Mouse (Mus musculus): ENCODE results near the gene Nrarp.

The Nrarp gene

GRCm38 (mm10) chr2:25180478-25180903 is at the start of gene Nrarp:
Gene Nrarp, plus strand, starts transcription at chr2:25180758.
- peak; percentile 96 for DNase-seq (ENCODE audit: extremely low spot score)

GRCm38 (mm10) chr2:25131601-25132000 is 49.0 kb upstream of the Nrarp start:
- DNase-seq (ENCODE audit: extremely low spot score) = no peak

GRCm38 (mm10) chr2:25137832-25138231 is 42.7 kb upstream of the Nrarp start:
- DNase-seq (ENCODE audit: extremely low spot score) = no peak

- DNase-seq (ENCODE audit: extremely low spot score) = no peak
Observed at GRCm38 (mm10) chr2:25141185-25141584, 39.4 kb upstream of the Nrarp start.

DNA sequence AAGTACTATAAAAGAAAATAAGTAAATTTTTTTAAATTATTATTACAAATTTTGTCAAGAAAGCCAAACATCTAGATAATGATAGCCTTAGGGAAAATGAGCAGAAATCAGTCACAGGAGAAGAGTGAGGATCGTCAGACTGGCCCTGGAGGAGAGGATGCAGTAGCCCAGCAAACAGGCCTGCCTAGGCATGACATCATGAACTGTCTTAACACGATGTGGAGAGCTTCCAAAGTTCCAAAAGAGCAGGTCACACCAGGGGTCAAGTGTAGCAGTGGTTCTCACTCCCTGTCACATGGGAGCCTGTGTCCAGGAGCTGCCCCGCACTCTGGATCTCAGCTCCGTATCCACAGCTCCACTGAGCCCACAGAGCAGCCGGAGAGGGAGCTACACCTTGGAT is 38.6 kb upstream of the Nrarp start:
- no peak for DNase-seq (ENCODE audit: extremely low spot score)

GRCm38 (mm10) chr2:25145346-25145745 is 35.2 kb upstream of the Nrarp start:
- DNase-seq (ENCODE audit: extremely low spot score) = no peak

DNA sequence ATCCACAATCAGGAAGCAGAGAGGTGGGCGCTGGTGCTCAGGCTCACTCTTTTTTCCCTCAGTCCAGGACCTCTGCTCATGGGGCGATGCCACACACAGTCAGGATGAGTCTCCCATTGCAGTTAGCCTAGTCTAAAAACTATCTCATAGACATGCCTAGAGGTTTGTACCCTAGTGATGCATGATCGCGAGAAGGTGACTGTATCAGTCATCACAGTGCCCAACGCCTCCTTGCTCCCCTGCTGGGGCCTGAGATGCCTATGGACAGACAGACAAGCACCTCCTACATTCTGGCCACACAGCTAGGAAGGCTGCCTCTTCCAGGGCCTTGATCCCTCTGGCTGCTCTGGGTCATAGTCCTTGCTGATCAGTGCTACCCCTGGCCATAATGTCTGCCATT is 33.2 kb upstream of the Nrarp start:
- DNase-seq (ENCODE audit: extremely low spot score) = no peak

DNA sequence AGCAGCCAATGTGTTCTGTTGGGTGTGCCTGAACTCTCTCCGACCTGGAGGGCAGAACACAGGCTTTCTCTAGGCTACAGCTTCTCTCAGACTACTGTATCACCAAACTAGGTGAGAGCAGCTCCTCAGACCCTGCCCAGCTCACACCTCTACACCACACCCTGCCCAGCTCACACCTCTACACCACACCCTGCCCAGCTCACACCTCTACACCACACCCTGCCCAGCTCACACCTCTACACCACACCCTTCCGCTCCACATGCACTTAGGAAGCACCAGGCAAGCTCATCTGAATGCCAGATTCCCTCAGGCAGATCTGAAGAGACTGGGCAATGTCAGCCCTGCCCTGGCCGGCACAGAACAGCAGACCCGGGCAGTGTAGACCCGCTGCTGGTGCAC is 32.7 kb upstream of the Nrarp start:
- DNase-seq (ENCODE audit: extremely low spot score) = no peak

GRCm38 (mm10) chr2:25149643-25150042 is 30.9 kb upstream of the Nrarp start:
- DNase-seq (ENCODE audit: extremely low spot score) = no peak

GRCm38 (mm10) chr2:25151280-25151956 is 29.1 kb upstream of the Nrarp start:
- DNase-seq (ENCODE audit: extremely low spot score) = no peak

DNA sequence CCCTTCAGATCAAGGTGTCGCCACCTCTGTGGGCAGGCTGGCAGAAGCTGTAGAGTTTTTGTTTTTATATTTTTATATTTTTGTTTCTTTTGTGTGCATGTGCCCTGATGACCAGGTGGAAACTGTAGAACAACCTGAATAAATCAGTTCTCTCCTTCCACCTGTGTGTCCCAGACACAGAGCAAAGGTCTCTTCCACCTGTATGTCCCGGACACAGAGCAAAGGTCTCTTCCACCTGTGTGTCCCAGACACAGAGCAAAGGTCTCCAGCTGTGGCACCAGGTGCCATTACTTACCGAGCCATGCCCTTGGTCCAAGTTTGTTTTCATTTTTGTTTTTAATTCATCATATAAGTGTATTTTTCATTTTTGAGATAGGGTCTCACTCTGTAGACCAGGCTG is 24.4 kb upstream of the Nrarp start:
- no peak for DNase-seq (ENCODE audit: extremely low spot score)

DNA sequence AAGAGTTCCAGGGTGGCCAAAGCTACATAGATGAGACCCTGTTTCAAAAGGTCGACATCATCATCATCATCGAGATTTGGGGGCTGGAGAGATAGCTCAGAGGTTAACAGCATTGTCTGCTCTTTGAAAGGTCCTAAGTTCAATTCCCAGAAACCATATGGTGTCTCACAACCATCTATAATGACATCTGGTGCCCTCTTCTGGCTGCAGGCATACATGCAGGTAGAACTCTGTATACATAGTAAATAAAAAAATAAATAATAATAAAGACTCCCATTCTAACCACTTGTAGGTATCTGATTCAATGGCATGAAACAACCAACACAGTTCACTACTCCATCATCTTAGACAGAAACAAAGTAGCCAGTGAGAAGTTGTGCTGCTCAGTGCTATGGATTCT is 23.6 kb upstream of the Nrarp start:
- DNase-seq (ENCODE audit: extremely low spot score) = no peak

- DNase-seq (ENCODE audit: extremely low spot score) = no peak
Observed at GRCm38 (mm10) chr2:25157655-25158054, 22.9 kb upstream of the Nrarp start.

DNA sequence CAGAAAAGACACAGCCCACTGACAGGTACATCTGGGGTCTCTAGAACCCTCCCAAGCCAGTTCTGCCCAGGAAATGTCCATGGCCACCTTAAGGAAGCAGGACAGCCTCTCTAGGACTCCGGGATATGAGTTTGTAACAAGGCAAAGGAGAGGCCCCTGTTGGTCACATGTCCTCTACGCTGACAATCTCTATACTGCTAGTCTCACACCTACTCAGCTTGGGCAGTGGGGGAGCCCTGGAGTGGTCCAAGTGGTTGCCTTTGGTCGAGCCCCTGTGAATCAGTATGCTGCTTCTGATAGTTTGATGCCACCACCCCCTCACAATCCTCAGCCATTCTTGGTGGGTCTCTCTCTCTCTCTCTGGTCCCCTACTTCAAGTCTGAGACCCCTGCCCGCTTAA is 13.1 kb upstream of the Nrarp start:
- no peak for DNase-seq (ENCODE audit: extremely low spot score)

- peak; percentile 88 for DNase-seq (ENCODE audit: extremely low spot score)
Observed at GRCm38 (mm10) chr2:25167919-25168664, 12.5 kb upstream of the Nrarp start.

GRCm38 (mm10) chr2:25168665-25168978 is 11.9 kb upstream of the Nrarp start:
- DNase-seq (ENCODE audit: extremely low spot score) = no peak

DNA sequence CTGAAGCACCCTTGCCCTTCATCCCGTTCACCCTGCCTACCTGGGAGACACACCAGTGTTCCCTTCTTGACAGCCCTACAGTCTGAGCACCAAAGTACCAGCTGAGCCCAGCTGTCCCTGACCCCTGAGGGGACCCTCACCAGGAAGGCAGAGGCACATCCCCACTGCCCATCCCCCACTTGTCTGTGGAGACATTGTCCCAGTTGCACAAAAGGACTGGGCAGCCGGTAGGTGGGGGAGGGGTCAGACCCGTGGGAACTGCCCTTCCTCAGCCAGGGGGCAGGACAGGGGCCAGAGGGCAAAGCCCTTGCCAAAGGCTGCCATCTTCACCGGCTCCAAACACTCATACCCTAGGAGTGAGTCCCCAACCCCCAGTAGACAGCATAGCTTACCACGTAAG is 10.8 kb upstream of the Nrarp start:
- DNase-seq (ENCODE audit: extremely low spot score) = peak; percentile 74

- no peak for DNase-seq (ENCODE audit: extremely low spot score)
Observed at GRCm38 (mm10) chr2:25170326-25171100, 10.0 kb upstream of the Nrarp start.

DNA sequence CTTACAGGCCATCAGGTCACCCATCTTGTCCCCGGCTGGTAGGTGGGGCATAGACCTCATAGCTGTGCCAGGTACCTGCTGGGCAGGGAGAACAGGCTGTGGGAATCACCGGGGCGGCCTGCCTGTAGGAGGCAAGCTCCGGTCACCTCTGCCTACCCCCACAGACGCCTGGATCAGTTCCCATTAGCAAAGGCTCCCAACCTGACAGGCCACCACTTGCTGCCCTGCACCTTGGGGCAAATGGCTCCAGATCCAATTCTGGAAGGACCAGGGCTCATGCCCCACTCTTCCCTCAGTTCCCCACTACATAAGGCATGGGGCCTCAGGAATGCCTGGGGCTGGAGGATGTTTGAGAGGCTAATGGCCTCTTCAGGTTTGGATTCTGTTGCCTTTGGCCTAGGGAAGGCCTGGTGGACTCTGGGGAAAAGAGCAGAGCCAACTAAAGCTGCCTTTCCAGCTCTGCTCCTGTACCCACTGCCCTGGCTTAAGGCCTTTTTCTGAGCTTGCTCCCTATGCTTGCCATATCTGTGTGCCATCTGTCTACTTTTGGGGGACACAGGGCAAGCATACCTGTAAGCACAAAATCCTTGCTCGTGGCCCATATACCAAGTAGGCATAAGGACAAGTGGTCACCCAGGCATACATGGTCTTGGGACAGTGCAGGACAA is 9.3 kb upstream of the Nrarp start:
- DNase-seq (ENCODE audit: extremely low spot score) = no peak

- DNase-seq (ENCODE audit: extremely low spot score) = no peak
Observed at GRCm38 (mm10) chr2:25171769-25172153, 8.8 kb upstream of the Nrarp start.

DNA sequence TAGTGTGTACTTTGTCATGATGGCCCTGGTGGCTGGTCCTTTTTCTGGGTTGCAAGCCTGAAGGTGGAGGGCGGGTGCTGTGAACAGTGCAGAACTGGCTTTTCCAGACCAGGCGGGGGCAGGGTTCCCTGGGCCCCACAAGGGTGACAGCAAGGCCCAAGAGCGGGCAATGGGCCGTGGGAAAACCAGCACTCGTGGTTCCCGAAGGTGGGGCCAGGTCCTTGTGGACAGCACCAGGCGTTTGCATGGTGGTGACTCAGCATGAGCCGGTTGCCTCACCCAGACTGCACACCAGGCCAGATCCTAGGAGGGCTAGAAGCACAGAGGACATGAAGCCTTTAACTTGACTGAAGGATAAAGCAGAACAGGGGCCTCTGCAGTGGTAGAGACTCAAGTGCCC is 7.9 kb upstream of the Nrarp start:
- DNase-seq (ENCODE audit: extremely low spot score) = no peak

DNA sequence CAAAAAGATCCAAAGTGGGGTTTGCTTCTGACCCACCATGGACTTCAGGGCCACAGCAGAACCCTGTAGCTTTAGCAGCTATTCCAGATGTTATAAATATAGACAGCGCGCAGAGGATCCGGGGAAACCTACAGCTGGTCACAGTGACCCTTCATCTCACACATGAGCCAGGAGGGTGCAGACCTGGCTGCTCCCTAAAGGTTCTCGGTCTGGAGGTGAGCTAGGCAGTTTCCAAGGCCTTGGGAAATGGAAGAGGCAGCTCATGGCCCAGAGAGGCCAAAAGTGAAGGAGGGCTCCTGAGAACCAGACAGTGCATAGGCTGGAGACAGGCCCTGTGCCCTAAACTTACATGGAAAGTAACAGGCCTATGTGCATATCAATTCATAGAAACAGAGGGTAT is 6.7 kb upstream of the Nrarp start:
- DNase-seq (ENCODE audit: extremely low spot score) = no peak

All from embryo, embryonic 9.5 days (tissue).